Mouse (Mus musculus) 3T3-L1 (cell line): ENCODE measurements around the gene Gm20838.
"Not testable (repeated sequence)": the region's sequence is repeated elsewhere in the genome, so short reads cannot be mapped to it uniquely, and the experiment has no call there.

ENCODE experiments used
- DNase-seq: peaks from one replicate; pipeline ENCODE4 v3.0.0-alpha.2; 2015; ENCODE audit warnings: low read depth, low spot score

The Gm20838 gene

DNA sequence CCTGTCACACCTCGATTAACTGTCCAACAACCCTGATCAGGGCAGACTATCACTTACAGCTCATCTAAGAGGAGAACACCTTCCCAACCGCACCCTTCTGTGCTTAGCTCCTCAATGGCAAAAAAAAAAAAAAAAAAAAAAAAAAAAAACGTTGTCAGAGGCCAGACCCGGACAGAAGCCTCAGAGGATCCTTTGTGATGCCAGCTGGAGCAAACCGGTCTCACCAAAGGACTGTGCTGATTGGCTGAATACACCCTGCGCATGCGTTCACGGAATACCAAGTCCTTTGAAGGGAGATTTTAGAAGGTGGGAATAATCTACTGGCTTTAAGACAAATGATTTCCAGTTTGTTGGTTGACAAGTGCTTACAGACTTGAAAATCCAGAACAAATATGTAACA, at the start of gene Gm20838:
Gene Gm20838, minus strand, starts transcription at position 101 of the 400 bp plus-strand sequence.
- not testable (repeated sequence) for DNase-seq
